Mouse (Mus musculus) CH12.LX (cell line): Measurements from ENCODE around the gene Phf13. TPM values are rescaled to one million over a fixed set of nuclear protein-coding genes. Genes with fewer than 3 reads are reported as not detected.

Experiments used
- DNase-seq: peaks from one replicate; pipeline ENCODE4 v3.0.0-alpha.2; 2013; ENCODE audit errors: extremely low read depth
- H3K27ac ChIP-seq: 2 replicates; pipeline ENCODE4 v1.5.1; 2012; ENCODE audit warnings: low read depth, mild to moderate bottlenecking, control low read depth, moderate library complexity; ENCODE audit not compliant: insufficient read depth
- H3K27me3 ChIP-seq: replicated peaks from 2 replicates; pipeline ENCODE3; 2012; ENCODE audit warnings: inconsistent platforms
- H3K36me3 ChIP-seq, 2 experiments: replicated peaks in 1 of 2; 2 replicates each; pipeline versions ENCODE3 to v1.6.1; 2012; ENCODE audit warnings: inconsistent platforms in 1 of 2, low read length in 1 of 2, mild to moderate bottlenecking in 1 of 2, mixed read lengths in 1 of 2, moderate library complexity in 1 of 2; ENCODE audit not compliant: control insufficient read depth in 1 of 2, insufficient read depth in 1 of 2
- H3K4me1 ChIP-seq, 2 experiments: 2 replicates each; pipeline ENCODE4 v1.6.1; 2012; ENCODE audit warnings: inconsistent platforms in 1 of 2, moderate library complexity in 1 of 2; ENCODE audit not compliant: insufficient read depth in 2 of 2, control insufficient read depth in 1 of 2
- H3K4me2 ChIP-seq: 2 replicates; pipeline ENCODE4 v1.6.1; 2012; ENCODE audit warnings: low read depth, mild to moderate bottlenecking, control low read depth; ENCODE audit not compliant: poor library complexity, insufficient read depth, severe bottlenecking
- H3K4me3 ChIP-seq, 3 experiments: fragments of 150-350 bp in 1 of 3; sonication (generic) in 1 of 3; replicated peaks in 1 of 3; 2 replicates each; pipeline versions ENCODE3 to v1.5.1; 2011 to 2012; ENCODE audit warnings: low read depth in 2 of 3, low read length in 2 of 3, mild to moderate bottlenecking in 2 of 3, moderate library complexity in 2 of 3, control low read depth in 1 of 3, improper control_type of control experiment in 1 of 3, inconsistent platforms in 1 of 3, mixed read lengths in 1 of 3; ENCODE audit not compliant: poor library complexity in 1 of 3
- H3K79me2 ChIP-seq: replicated peaks from 2 replicates; pipeline ENCODE4 v1.6.1; 2012; ENCODE audit warnings: mild to moderate bottlenecking, moderate library complexity; ENCODE audit not compliant: control insufficient read depth, poor library complexity, insufficient read depth, severe bottlenecking; ENCODE audit errors: extremely low read depth
- H3K9ac ChIP-seq: 2 replicates; pipeline ENCODE4 v1.6.1; 2012; ENCODE audit warnings: low read depth, mild to moderate bottlenecking, control low read depth, moderate library complexity; ENCODE audit not compliant: insufficient read depth
- H3K9me3 ChIP-seq: replicated peaks from 2 replicates; pipeline ENCODE3; 2012; ENCODE audit warnings: low read length, inconsistent platforms, mixed read lengths
- BHLHE40 ChIP-seq: IDR thresholded peaks from 2 replicates; pipeline ENCODE4 v1.6.1; 2011; ENCODE audit warnings: mild to moderate bottlenecking, low read depth, low read length, improper control_type of control experiment
- CHD1 ChIP-seq: IDR thresholded peaks from 2 replicates; pipeline ENCODE4 v1.6.1; 2012; ENCODE audit warnings: low read depth, low read length, improper control_type of control experiment, inconsistent platforms
- CHD2 ChIP-seq: IDR thresholded peaks from 2 replicates; pipeline ENCODE4 v1.6.1; 2011; ENCODE audit warnings: low read length, improper control_type of control experiment
- ELF1 ChIP-seq: IDR thresholded peaks from 2 replicates; pipeline ENCODE4 v1.6.1; 2014; ENCODE audit warnings: low read depth, mild to moderate bottlenecking, inconsistent platforms, low read length, improper control_type of control experiment
- HCFC1 ChIP-seq: IDR thresholded peaks from 2 replicates; pipeline ENCODE4 v1.6.1; 2012; ENCODE audit warnings: low read depth, mild to moderate bottlenecking, inconsistent platforms, low read length, improper control_type of control experiment
- JUND ChIP-seq: conservative IDR thresholded peaks from 2 replicates; pipeline ENCODE4 v1.6.1; 2011; ENCODE audit warnings: low read depth, low read length, improper control_type of control experiment
- MAFK ChIP-seq: IDR thresholded peaks from 2 replicates; pipeline ENCODE4 v1.6.1; 2011; ENCODE audit warnings: low read length, improper control_type of control experiment; ENCODE audit not compliant: insufficient replicate concordance
- MEF2A ChIP-seq: IDR thresholded peaks from 2 replicates; pipeline ENCODE4 v1.6.1; 2014; ENCODE audit warnings: low read depth, mild to moderate bottlenecking, inconsistent platforms, low read length, improper control_type of control experiment, borderline replicate concordance
- PAX5 ChIP-seq: IDR thresholded peaks from 2 replicates; pipeline ENCODE4 v1.6.1; 2012; ENCODE audit warnings: low read length, inconsistent platforms, mixed read lengths
- POLR2A ChIP-seq: IDR thresholded peaks from 2 replicates; pipeline ENCODE4 v1.6.1; 2011; ENCODE audit warnings: low read depth, mild to moderate bottlenecking, improper control_type of control experiment, low read length
- RAD21 ChIP-seq: IDR thresholded peaks from 2 replicates; pipeline ENCODE4 v1.6.1; 2011; ENCODE audit warnings: low read depth, mild to moderate bottlenecking, low read length, improper control_type of control experiment, moderate library complexity
- SIN3A ChIP-seq: IDR thresholded peaks from 2 replicates; pipeline ENCODE4 v1.6.1; 2012; ENCODE audit warnings: low read length, improper control_type of control experiment, inconsistent platforms
- UBTF ChIP-seq: IDR thresholded peaks from 2 replicates; pipeline ENCODE4 v1.6.1; 2012; ENCODE audit warnings: low read depth, mild to moderate bottlenecking, inconsistent platforms, low read length, improper control_type of control experiment, moderate library complexity
- USF1 ChIP-seq: IDR thresholded peaks from 2 replicates; pipeline ENCODE4 v1.6.1; 2014; ENCODE audit warnings: low read depth, mild to moderate bottlenecking, inconsistent platforms, low read length, improper control_type of control experiment
- USF2 ChIP-seq: conservative IDR thresholded peaks from 2 replicates; pipeline ENCODE4 v1.6.1; 2011; ENCODE audit warnings: low read depth, low read length, improper control_type of control experiment
- ZC3H11A ChIP-seq: IDR thresholded peaks from 2 replicates; pipeline ENCODE4 v1.6.1; 2012; ENCODE audit warnings: low read depth, mild to moderate bottlenecking, inconsistent platforms, low read length, improper control_type of control experiment
- ZMIZ1 ChIP-seq: IDR thresholded peaks from 2 replicates; pipeline ENCODE4 v1.6.1; 2012; ENCODE audit warnings: low read depth, mild to moderate bottlenecking, inconsistent platforms, low read length, improper control_type of control experiment
- ZNF384 ChIP-seq: IDR thresholded peaks from 2 replicates; pipeline ENCODE4 v1.6.1; 2012; ENCODE audit warnings: low read depth, low read length, improper control_type of control experiment, inconsistent platforms
- dilution Hi-C: fragments of 300-500 bp; cut with MboI; formaldehyde crosslinking; loops from 2 replicates; pipeline ENCODE4 v1.14.3; 2020; ENCODE audit warnings: low sequenced_read_pairs; ENCODE audit not compliant: extremely low pct_unique_long_range_greater_than_20kb, extremely low pct_ligation_motif_present
- in situ Hi-C: fragments of 300-500 bp; cut with MboI; formaldehyde crosslinking; loops from 3 replicates; pipeline ENCODE4 v1.14.3; 2019; ENCODE audit warnings: low sequenced_read_pairs, low pct_ligation_motif_present, low pct_unique_long_range_greater_than_20kb, mixed read lengths
- polyA plus RNA-seq: library from polyadenylated mRNA; unstranded; fragments of >175 nt; gene quantifications from 2 replicates; pipeline ENCODE4 v1.2.1, GENCODE M21; 2012; ENCODE audit warnings: low read depth; ENCODE audit not compliant: insufficient read length
- total RNA-seq, 2 experiments: library from RNA; depleted of rRNA; stranded (reverse); fragments of 300-350 nt in 1 of 2; fragments of >200 nt in 1 of 2; gene quantifications; 2 replicates each; pipeline ENCODE4 v1.2.3; 2012 to 2014

Gene Phf13
- total and polyA plus RNA-seq, 3 experiments, result 1.9 to 5.0 (median 4.9) TPM

DNA sequence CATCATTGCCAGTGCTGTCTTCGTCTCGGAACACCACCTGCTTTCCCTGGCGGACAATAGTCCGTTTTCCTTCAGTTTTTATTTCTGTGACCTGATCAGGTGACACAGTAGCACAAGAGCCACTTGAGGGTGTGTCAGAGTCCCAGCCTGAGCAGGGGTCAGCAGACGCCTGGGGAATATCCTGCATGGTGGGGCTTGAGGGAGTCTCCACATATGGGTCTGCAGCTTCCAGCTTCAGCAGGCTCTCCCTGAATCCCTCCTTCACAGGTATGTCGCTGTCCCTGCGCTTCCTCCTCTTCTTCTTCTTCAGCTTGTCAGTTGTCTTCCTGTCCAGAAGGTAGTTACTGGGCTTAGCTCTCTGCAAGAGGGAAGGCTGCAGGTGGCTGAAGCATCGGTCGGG is 4.0 kb downstream of the Phf13 start:
- H3K79me2 ChIP-seq, result peaks cover 11% of the 10 kb centered on the region; the same call in 1 of the 2 replicates
- dilution Hi-C loops, result no loop called here
- peaks cover 22 to 38% of the 10 kb centered on the region in 2 experiments for H3K36me3 ChIP-seq
- no peaks in the 10 kb centered on the region for H3K9me3 ChIP-seq
- H3K9ac ChIP-seq, result no peak overlapping the region
- TF ChIP-seq USF1 (no peak), PAX5 (no peak), JUND (no peak), SIN3A (no peak), ZC3H11A (no peak), USF2 (no peak), CHD1 (no peak), UBTF (no peak), ZMIZ1 (no peak), MAFK (no peak), POLR2A (no peak), BHLHE40 (no peak), ZNF384 (no peak), HCFC1 (no peak), CHD2 (no peak), MEF2A (no peak), ELF1 (no peak)
- no peak for DNase-seq
- no peak overlapping the region for H3K4me2 ChIP-seq
- H3K27ac ChIP-seq, result no peak overlapping the region
- H3K4me1 ChIP-seq, result peaks cover 7 to 21% of the 10 kb centered on the region in 2 experiments
- H3K4me3 ChIP-seq, result no peak overlapping the region
- peaks cover 4% of the 10 kb centered on the region for H3K27me3 ChIP-seq
- in situ Hi-C loops, result no loop called here

DNA sequence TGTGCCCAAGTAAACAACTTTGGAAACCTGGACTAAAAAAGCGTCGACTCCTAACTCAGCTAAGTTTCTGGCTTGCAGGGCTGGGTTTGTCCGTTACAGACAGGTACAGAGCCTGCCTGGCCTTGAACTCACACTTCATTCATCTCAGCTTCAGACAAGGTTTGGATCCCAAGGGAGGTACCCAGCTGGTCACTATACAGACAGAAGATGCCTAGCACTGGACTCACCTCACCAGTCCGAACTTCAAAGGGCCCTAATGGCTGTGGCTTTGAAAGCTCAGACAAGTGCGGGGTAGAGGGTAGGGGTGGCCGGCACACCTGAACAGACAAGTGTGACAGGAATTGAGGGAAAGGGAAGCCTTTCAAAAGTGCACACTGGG is 7.0 kb downstream of the Phf13 start:
- Histone ChIP-seq H3K4me3 (peak overlapping the region in 2 of 3 experiments; percentile 23 to 90), H3K36me3 (peaks cover 35 to 60% of the 10 kb centered on the region in 2 experiments), H3K4me1 (peaks cover 7 to 26% of the 10 kb centered on the region in 2 experiments; a peak in 3 of 4 replicates), H3K27me3 (no peaks in the 10 kb centered on the region), H3K9me3 (no peaks in the 10 kb centered on the region), H3K9ac (no peak overlapping the region), H3K27ac (no peak overlapping the region), H3K4me2 (no peak overlapping the region), H3K79me2 (peaks cover 10% of the 10 kb centered on the region)
- dilution Hi-C loops, result no loop called here
- DNase-seq, result no peak
- TF ChIP-seq ELF1, result 0 out of 2 replicates have a peak, but pooled peaks have one; percentile 2
- no peak for TF ChIP-seq RAD21
- in situ Hi-C loops, result no loop called here
